Mouse (Mus musculus): Measurements from ENCODE around the gene Wdfy3.

DNA sequence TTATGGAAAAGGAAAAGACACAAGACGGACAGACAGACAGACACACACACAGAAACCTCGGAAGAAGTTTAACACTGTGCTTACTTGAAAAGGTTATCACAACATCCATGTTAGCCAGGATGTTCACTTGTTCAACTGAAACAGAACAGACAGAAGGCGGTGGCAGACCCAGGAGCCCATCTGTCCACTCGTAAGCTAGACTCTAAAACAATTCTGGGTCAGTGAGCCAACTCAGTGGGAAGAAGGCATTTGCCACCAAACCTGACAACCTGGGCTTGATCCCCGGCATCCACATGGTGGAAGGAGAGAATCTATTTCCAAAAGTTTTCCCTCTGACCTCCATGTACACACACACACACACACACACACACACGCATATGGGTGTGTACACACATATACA is 237.7 kb downstream of the Wdfy3 start:
- no peak for TF ChIP-seq CTCF (IDR thresholded peaks at IDR 0.05; ENCODE audit: control insufficient read depth, insufficient read depth, low read length)
- no peak for TF ChIP-seq POLR2A (IDR thresholded peaks at IDR 0.05; ENCODE audit: borderline replicate concordance, control insufficient read depth, low read depth, low read length)

Data from bone marrow, adult 2 months (tissue).